Mouse (Mus musculus) layer of hippocampus, adult 9-10 months (tissue): ENCODE measurements at regions not wholly inside any gene's neighbourhood (a gene's known extent, or its start where the extent isn't known, plus 50 kb on each side); places are given as distances from the start of the nearest gene placed in this dataset.

Experiments used
- DNase-seq: peaks from one replicate; pipeline ENCODE4 v3.0.0; 2022; ENCODE audit warnings: low spot score

DNA sequence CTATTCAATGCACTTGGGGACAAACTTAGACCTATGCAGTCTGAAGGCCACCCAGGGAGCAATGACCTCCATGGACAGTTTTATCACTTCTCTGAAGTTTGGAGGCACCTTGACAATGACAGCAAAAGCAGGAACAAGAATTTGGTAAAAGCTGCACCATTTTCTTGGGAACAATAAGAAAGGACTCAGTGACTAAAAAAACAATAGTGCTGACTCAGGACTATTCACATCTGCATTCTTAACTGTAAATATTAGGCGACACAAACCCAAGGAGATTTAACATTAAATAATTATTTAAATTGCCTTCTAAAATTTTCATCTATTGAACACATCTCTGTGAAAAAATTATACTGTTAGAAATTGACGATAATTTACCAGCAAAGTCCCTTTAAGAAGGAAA lies 356.2 kb downstream of the Nup35 start:
- DNase-seq: no peak

DNA sequence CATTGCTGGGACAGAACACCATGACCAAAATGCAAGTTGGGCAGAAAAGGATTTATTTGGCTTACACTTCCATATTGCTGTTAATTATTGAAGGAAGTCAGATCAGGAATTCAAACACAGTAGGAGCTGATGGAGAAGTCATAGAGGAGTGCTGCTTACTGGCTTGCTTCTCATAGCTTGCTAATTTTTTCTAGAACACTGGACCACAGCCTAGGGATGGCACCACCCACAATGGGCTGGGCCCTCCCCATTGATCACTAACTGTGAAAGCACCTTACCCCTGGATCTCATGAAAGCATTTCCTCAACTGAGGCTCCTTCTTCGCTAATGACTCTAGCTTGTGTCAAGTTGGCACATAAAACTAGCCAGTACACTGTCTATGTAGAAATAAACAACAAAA lies 381.3 kb downstream of the Nup35 start:
- no peak for DNase-seq

DNA sequence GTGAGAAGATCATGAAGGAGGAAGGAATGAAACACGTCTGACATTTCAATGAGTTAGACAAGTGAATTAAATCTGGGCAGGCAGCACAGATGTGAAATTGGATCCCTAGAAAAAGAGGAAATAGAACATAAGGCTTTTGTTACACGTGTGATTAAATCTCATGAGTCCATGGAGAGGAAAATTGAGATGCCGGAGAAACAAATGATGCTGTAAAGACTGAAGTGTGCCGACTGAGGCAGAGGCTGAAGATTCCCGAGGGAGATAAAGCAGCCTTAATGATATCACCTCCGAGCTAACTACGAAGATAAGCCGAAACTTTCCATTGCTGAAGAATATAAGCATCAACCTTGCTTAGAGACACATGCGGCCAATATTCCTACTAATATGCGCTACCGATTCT lies 390.0 kb downstream of the Nup35 start:
- DNase-seq: no peak

DNA sequence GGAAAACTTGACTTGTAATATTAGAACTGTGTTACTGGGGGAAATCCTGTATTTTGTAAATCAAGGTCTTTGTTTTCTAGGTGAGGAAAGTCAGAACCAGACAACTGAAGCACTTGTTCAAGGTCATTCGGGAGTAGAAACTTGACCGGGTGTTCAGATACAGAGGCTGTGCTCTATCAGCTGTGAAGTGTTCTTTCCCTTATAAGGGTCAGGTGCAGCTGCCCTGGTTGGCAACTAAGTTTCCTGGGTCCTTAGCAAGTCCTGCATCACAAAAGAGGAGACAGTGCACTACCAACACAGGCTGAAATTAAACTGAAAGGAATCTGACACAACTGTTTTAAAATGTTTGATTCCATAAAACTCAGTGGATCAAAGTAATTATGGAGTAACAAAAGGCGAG lies 406.6 kb downstream of the Nup35 start:
- DNase-seq: no peak
